Mouse (Mus musculus) ES-E14 (cell line): ENCODE data around the gene Zfp763. TPM values are rescaled to one million over a fixed set of nuclear protein-coding genes. Genes with fewer than 3 reads are reported as not detected.
A peak's percentile ranks its signal among the peaks of the same experiment; 100 is the strongest.

Experiments used
- DNase-seq: peaks from one replicate; pipeline ENCODE4 v3.0.0-alpha.2; 2013; ENCODE audit warnings: low read depth, low spot score
- H3K27ac ChIP-seq: 2 replicates; pipeline ENCODE4 v1.5.1; 2012; ENCODE audit warnings: low read depth, mild to moderate bottlenecking, low read length, moderate library complexity, mixed read lengths; ENCODE audit not compliant: poor library complexity, insufficient read depth, severe bottlenecking
- H3K36me3 ChIP-seq: 2 replicates; pipeline ENCODE4 v1.6.1; 2012; ENCODE audit warnings: mild to moderate bottlenecking, low read length, moderate library complexity, mixed read lengths; ENCODE audit not compliant: control insufficient read depth, poor library complexity, insufficient read depth, severe bottlenecking
- H3K4me1 ChIP-seq, 2 experiments: fragments of 150-350 bp in 1 of 2; sonication (generic) in 1 of 2; 2 replicates each; pipeline ENCODE4 v1.6.1; 2012; ENCODE audit warnings: low read length in 2 of 2, mild to moderate bottlenecking in 1 of 2, mixed read lengths in 1 of 2; ENCODE audit not compliant: control insufficient read depth in 2 of 2, insufficient read depth in 2 of 2, poor library complexity in 1 of 2
- H3K4me3 ChIP-seq, 2 experiments: fragments of 150-350 bp in 1 of 2; sonication (generic) in 1 of 2; 2 replicates each; pipeline ENCODE4 v1.5.1; 2012; ENCODE audit warnings: low read length in 2 of 2, low read depth in 1 of 2, mild to moderate bottlenecking in 1 of 2, mixed read lengths in 1 of 2; ENCODE audit not compliant: insufficient read depth in 1 of 2, poor library complexity in 1 of 2, severe bottlenecking in 1 of 2
- H3K9ac ChIP-seq: 2 replicates; pipeline ENCODE4 v1.6.1; 2012; ENCODE audit warnings: low read depth, mild to moderate bottlenecking, low read length, mixed read lengths; ENCODE audit not compliant: poor library complexity, insufficient read depth, severe bottlenecking
- H3K9me3 ChIP-seq: fragments of 150-350 bp; sonication (generic); 2 replicates; pipeline ENCODE4 v1.6.1; 2012; ENCODE audit warnings: low read depth, mild to moderate bottlenecking, low read length; ENCODE audit not compliant: control insufficient read depth, insufficient read depth
- CHD2 ChIP-seq: IDR thresholded peaks from 2 replicates; pipeline ENCODE4 v1.6.1; 2014; ENCODE audit warnings: mild to moderate bottlenecking, low read depth, low read length, inconsistent platforms
- HCFC1 ChIP-seq: IDR thresholded peaks from 2 replicates; pipeline ENCODE4 v1.6.1; 2012; ENCODE audit warnings: low read length, inconsistent platforms, borderline replicate concordance; ENCODE audit not compliant: insufficient read depth
- MAFK ChIP-seq: IDR thresholded peaks from 2 replicates; pipeline ENCODE4 v1.6.1; 2014; ENCODE audit warnings: mild to moderate bottlenecking, low read depth, low read length, inconsistent platforms; ENCODE audit not compliant: insufficient read depth
- ZC3H11A ChIP-seq: IDR thresholded peaks from 2 replicates; pipeline ENCODE4 v1.6.1; 2012; ENCODE audit warnings: low read depth, mild to moderate bottlenecking, inconsistent platforms, low read length, borderline replicate concordance
- ZNF384 ChIP-seq: IDR thresholded peaks from 2 replicates; pipeline ENCODE4 v1.6.1; 2012; ENCODE audit warnings: low read depth, low read length, inconsistent platforms
- in situ Hi-C, 2 experiments: fragments of 600-800 bp; cut with MboI; formaldehyde crosslinking; loops; one replicate each; pipeline ENCODE4 v1.15.1; 2025; ENCODE audit warnings: low sequenced_read_pairs in 2 of 2, inconsistent platforms in 1 of 2; ENCODE audit not compliant: unreplicated experiment in 2 of 2
- total RNA-seq: library from RNA; depleted of rRNA; stranded (reverse); fragments of 300-350 nt; gene quantifications from 2 replicates; pipeline ENCODE4 v1.2.3, GENCODE M21; 2012; rRNA removed

Zfp763 gene
- total RNA-seq = 4.6 and 4.9 TPM in 2 replicates

- H3K9me3 ChIP-seq = no peaks in the 10 kb centered on the region
- H3K36me3 ChIP-seq = no peaks in the 10 kb centered on the region
- peaks cover 0 to 6% of the 10 kb centered on the region in 2 experiments; a peak in 1 of 4 replicates for H3K4me1 ChIP-seq
- H3K27ac ChIP-seq = peak within 1 kb of the TSS; percentile 47
- peak; percentile 86 for DNase-seq
- in situ Hi-C loops = no loop called here
- H3K9ac ChIP-seq = peak within 1 kb of the TSS; percentile 86
- TF ChIP-seq HCFC1 (0 out of 2 replicates have a peak, but pooled peaks have one; percentile 17), ZNF384 (no peak), MAFK (no peak), CHD2 (no peak), ZC3H11A (no peak)
- peak within 1 kb of the TSS; percentile 77 to 100 for H3K4me3 ChIP-seq
These were observed at the start of gene Zfp763 for GRCm38 (mm10) chr17:33032900-33033891. Gene Zfp763, minus strand, starts transcription at chr17:33033402.

- H3K9ac ChIP-seq = no peak within 1 kb of the TSS
- H3K27ac ChIP-seq = no peak within 1 kb of the TSS
- no peaks in the 10 kb centered on the region for H3K36me3 ChIP-seq
- peaks cover 0 to 4% of the 10 kb centered on the region in 2 experiments; a peak in 1 of 4 replicates for H3K4me1 ChIP-seq
- no peak for TF ChIP-seq MAFK
- H3K9me3 ChIP-seq = no peaks in the 10 kb centered on the region
- in situ Hi-C loops = no loop called here
- DNase-seq = no peak
- H3K4me3 ChIP-seq = no peak within 1 kb of the TSS
These were observed 34.8 kb upstream of the Zfp763 start, which contains the start of gene 4921501E09Rik for GRCm38 (mm10) chr17:33067958-33068357. Gene 4921501E09Rik, minus strand, starts transcription at chr17:33068058.

- Histone ChIP-seq H3K4me1 (peaks cover 2 to 6% of the 10 kb centered on the region in 2 experiments; a peak in 3 of 4 replicates), H3K4me3 (no peak overlapping the region), H3K9me3 (no peaks in the 10 kb centered on the region), H3K36me3 (no peaks in the 10 kb centered on the region), H3K27ac (no peak overlapping the region), H3K9ac (no peak overlapping the region)
- in situ Hi-C loops = no loop called here
- TF ChIP-seq ZNF384 (0 out of 2 replicates have a peak, but pooled peaks have one; percentile 45), CHD2 (peak; percentile 19; the same call in 1 of the 2 replicates), ZC3H11A (no peak), MAFK (peak; percentile 83), HCFC1 (no peak)
- peak; percentile 47 for DNase-seq
These were observed 29.8 kb upstream of the Zfp763 start for GRCm38 (mm10) chr17:33063001-33063400.

- in situ Hi-C loops = no loop called here
- no peak for TF ChIP-seq HCFC1
- TF ChIP-seq MAFK = no peak
- no peak for TF ChIP-seq CHD2
- TF ChIP-seq ZC3H11A = no peak
- no peak for TF ChIP-seq ZNF384
- Histone ChIP-seq H3K9ac (no peak overlapping the region), H3K4me1 (peaks cover 2 to 6% of the 10 kb centered on the region in 2 experiments; a peak in 3 of 4 replicates), H3K27ac (no peak overlapping the region), H3K4me3 (no peak overlapping the region), H3K36me3 (no peaks in the 10 kb centered on the region), H3K9me3 (no peaks in the 10 kb centered on the region)
- no peak for DNase-seq
These were observed 25.6 kb upstream of the Zfp763 start for GRCm38 (mm10) chr17:33058791-33059190.
